Mouse (Mus musculus) right cerebral cortex, postnatal 36 days (tissue): ENCODE measurements at regions not wholly inside any gene's neighbourhood (a gene's known extent, or its start where the extent isn't known, plus 50 kb on each side); places are given as distances from the start of the nearest gene placed in this dataset.
A peak's percentile ranks its signal among the peaks of the same experiment; 100 is the strongest.

Source experiments
- DNase-seq, 2 experiments: peaks; one replicate each; pipeline ENCODE4 v3.0.0; 2022; ENCODE audit warnings: low spot score in 2 of 2, mixed read lengths in 1 of 2

- no peak for DNase-seq
Observed at GRCm38 (mm10) chr19:16075512-16076086, 57.0 kb upstream of the Gnaq start.

- DNase-seq: no peak
Observed at GRCm38 (mm10) chr19:16075026-16075425, 57.6 kb upstream of the Gnaq start.

- DNase-seq: no peak
Observed at GRCm38 (mm10) chr19:16067314-16067713, 65.3 kb upstream of the Gnaq start.

- no peak for DNase-seq
Observed at GRCm38 (mm10) chr19:16064911-16065310, 67.7 kb upstream of the Gnaq start.

- DNase-seq: peak; percentile 50 to 71
Observed at GRCm38 (mm10) chr19:16063916-16064580, 68.6 kb upstream of the Gnaq start.

GRCm38 (mm10) chr19:16063533-16063915, 69.1 kb upstream of the Gnaq start:
- no peak for DNase-seq

GRCm38 (mm10) chr19:16061821-16062220, 70.8 kb upstream of the Gnaq start:
- no peak for DNase-seq

GRCm38 (mm10) chr19:16059026-16059425, 73.6 kb upstream of the Gnaq start:
- DNase-seq: no peak

GRCm38 (mm10) chr19:16050220-16051055, 65.6 kb upstream of the Cep78 start:
- no peak for DNase-seq

GRCm38 (mm10) chr19:16049646-16050045, 64.9 kb upstream of the Cep78 start:
- no peak for DNase-seq

GRCm38 (mm10) chr19:16046977-16047376, 62.2 kb upstream of the Cep78 start:
- DNase-seq: no peak

GRCm38 (mm10) chr19:16045261-16045660, 60.5 kb upstream of the Cep78 start:
- DNase-seq: no peak

- no peak for DNase-seq
Observed at GRCm38 (mm10) chr19:16044169-16044568, 59.4 kb upstream of the Cep78 start.

GRCm38 (mm10) chr19:16043007-16043406, 58.2 kb upstream of the Cep78 start:
- DNase-seq: no peak

- DNase-seq: no peak
Observed at GRCm38 (mm10) chr19:16041891-16042290, 57.1 kb upstream of the Cep78 start.

- no peak for DNase-seq
Observed at GRCm38 (mm10) chr19:16037806-16038205, 53.0 kb upstream of the Cep78 start.
